Mouse (Mus musculus) CH12.LX (cell line): Measurements from ENCODE around the gene Itga7. TPM values are rescaled to one million over a fixed set of nuclear protein-coding genes. Genes with fewer than 3 reads are reported as not detected.

Experiments
- DNase-seq: peaks from one replicate; pipeline ENCODE4 v3.0.0-alpha.2; 2013; ENCODE audit errors: extremely low read depth
- H3K27ac ChIP-seq: 2 replicates; pipeline ENCODE4 v1.5.1; 2012; ENCODE audit warnings: low read depth, mild to moderate bottlenecking, control low read depth, moderate library complexity; ENCODE audit not compliant: insufficient read depth
- H3K27me3 ChIP-seq: replicated peaks from 2 replicates; pipeline ENCODE3; 2012; ENCODE audit warnings: inconsistent platforms
- H3K36me3 ChIP-seq, 2 experiments: replicated peaks in 1 of 2; 2 replicates each; pipeline versions ENCODE3 to v1.6.1; 2012; ENCODE audit warnings: inconsistent platforms in 1 of 2, low read length in 1 of 2, mild to moderate bottlenecking in 1 of 2, mixed read lengths in 1 of 2, moderate library complexity in 1 of 2; ENCODE audit not compliant: control insufficient read depth in 1 of 2, insufficient read depth in 1 of 2
- H3K4me1 ChIP-seq, 2 experiments: 2 replicates each; pipeline ENCODE4 v1.6.1; 2012; ENCODE audit warnings: inconsistent platforms in 1 of 2, moderate library complexity in 1 of 2; ENCODE audit not compliant: insufficient read depth in 2 of 2, control insufficient read depth in 1 of 2
- H3K4me2 ChIP-seq: 2 replicates; pipeline ENCODE4 v1.6.1; 2012; ENCODE audit warnings: low read depth, mild to moderate bottlenecking, control low read depth; ENCODE audit not compliant: poor library complexity, insufficient read depth, severe bottlenecking
- H3K4me3 ChIP-seq, 3 experiments: fragments of 150-350 bp in 1 of 3; sonication (generic) in 1 of 3; replicated peaks in 1 of 3; 2 replicates each; pipeline versions ENCODE3 to v1.5.1; 2011 to 2012; ENCODE audit warnings: low read depth in 2 of 3, low read length in 2 of 3, mild to moderate bottlenecking in 2 of 3, moderate library complexity in 2 of 3, control low read depth in 1 of 3, improper control_type of control experiment in 1 of 3, inconsistent platforms in 1 of 3, mixed read lengths in 1 of 3; ENCODE audit not compliant: poor library complexity in 1 of 3
- H3K79me2 ChIP-seq: replicated peaks from 2 replicates; pipeline ENCODE4 v1.6.1; 2012; ENCODE audit warnings: mild to moderate bottlenecking, moderate library complexity; ENCODE audit not compliant: control insufficient read depth, poor library complexity, insufficient read depth, severe bottlenecking; ENCODE audit errors: extremely low read depth
- H3K9ac ChIP-seq: 2 replicates; pipeline ENCODE4 v1.6.1; 2012; ENCODE audit warnings: low read depth, mild to moderate bottlenecking, control low read depth, moderate library complexity; ENCODE audit not compliant: insufficient read depth
- H3K9me3 ChIP-seq: replicated peaks from 2 replicates; pipeline ENCODE3; 2012; ENCODE audit warnings: low read length, inconsistent platforms, mixed read lengths
- BHLHE40 ChIP-seq: IDR thresholded peaks from 2 replicates; pipeline ENCODE4 v1.6.1; 2011; ENCODE audit warnings: mild to moderate bottlenecking, low read depth, low read length, improper control_type of control experiment
- CTCF ChIP-seq, 2 experiments: IDR thresholded peaks in 1 of 2; conservative IDR thresholded peaks in 1 of 2; 2 replicates each; pipeline ENCODE4 v1.5.1; 2011 to 2012; ENCODE audit warnings: low read depth in 2 of 2, low read length in 2 of 2, improper control_type of control experiment in 1 of 2, inconsistent platforms in 1 of 2, mild to moderate bottlenecking in 1 of 2, moderate library complexity in 1 of 2
- E2F4 ChIP-seq: IDR thresholded peaks from 2 replicates; pipeline ENCODE4 v1.6.1; 2011; ENCODE audit warnings: low read depth, low read length, improper control_type of control experiment; ENCODE audit not compliant: insufficient replicate concordance
- GABPA ChIP-seq: IDR thresholded peaks from 2 replicates; pipeline ENCODE4 v1.6.1; 2012; ENCODE audit warnings: low read depth, low read length, improper control_type of control experiment, inconsistent platforms; ENCODE audit not compliant: insufficient replicate concordance
- JUN ChIP-seq: IDR thresholded peaks from 2 replicates; pipeline ENCODE4 v1.6.1; 2011; ENCODE audit warnings: low read depth, mild to moderate bottlenecking, low read length, improper control_type of control experiment, moderate library complexity; ENCODE audit not compliant: insufficient read depth
- JUND ChIP-seq: conservative IDR thresholded peaks from 2 replicates; pipeline ENCODE4 v1.6.1; 2011; ENCODE audit warnings: low read depth, low read length, improper control_type of control experiment
- MEF2A ChIP-seq: IDR thresholded peaks from 2 replicates; pipeline ENCODE4 v1.6.1; 2014; ENCODE audit warnings: low read depth, mild to moderate bottlenecking, inconsistent platforms, low read length, improper control_type of control experiment, borderline replicate concordance
- MXI1 ChIP-seq: IDR thresholded peaks from 2 replicates; pipeline ENCODE4 v1.6.1; 2011; ENCODE audit warnings: mild to moderate bottlenecking, low read depth, low read length, improper control_type of control experiment
- NELFE ChIP-seq: IDR thresholded peaks from 2 replicates; pipeline ENCODE4 v1.6.1; 2011; ENCODE audit warnings: low read depth, low read length, improper control_type of control experiment
- PAX5 ChIP-seq: IDR thresholded peaks from 2 replicates; pipeline ENCODE4 v1.6.1; 2012; ENCODE audit warnings: low read length, inconsistent platforms, mixed read lengths
- POLR2A ChIP-seq: IDR thresholded peaks from 2 replicates; pipeline ENCODE4 v1.6.1; 2011; ENCODE audit warnings: low read depth, mild to moderate bottlenecking, improper control_type of control experiment, low read length
- RCOR1 ChIP-seq: conservative IDR thresholded peaks from 2 replicates; pipeline ENCODE4 v1.6.1; 2012; ENCODE audit warnings: low read depth, mild to moderate bottlenecking, inconsistent platforms, low read length, improper control_type of control experiment
- SIN3A ChIP-seq: IDR thresholded peaks from 2 replicates; pipeline ENCODE4 v1.6.1; 2012; ENCODE audit warnings: low read length, improper control_type of control experiment, inconsistent platforms
- TBP ChIP-seq: conservative IDR thresholded peaks from 2 replicates; pipeline ENCODE4 v1.6.1; 2011; ENCODE audit warnings: low read depth, low read length, improper control_type of control experiment
- TCF12 ChIP-seq: IDR thresholded peaks from 2 replicates; pipeline ENCODE4 v1.6.1; 2014; ENCODE audit warnings: low read depth, mild to moderate bottlenecking, inconsistent platforms, low read length, improper control_type of control experiment
- UBTF ChIP-seq: IDR thresholded peaks from 2 replicates; pipeline ENCODE4 v1.6.1; 2012; ENCODE audit warnings: low read depth, mild to moderate bottlenecking, inconsistent platforms, low read length, improper control_type of control experiment, moderate library complexity
- USF1 ChIP-seq: IDR thresholded peaks from 2 replicates; pipeline ENCODE4 v1.6.1; 2014; ENCODE audit warnings: low read depth, mild to moderate bottlenecking, inconsistent platforms, low read length, improper control_type of control experiment
- USF2 ChIP-seq: conservative IDR thresholded peaks from 2 replicates; pipeline ENCODE4 v1.6.1; 2011; ENCODE audit warnings: low read depth, low read length, improper control_type of control experiment
- ZKSCAN1 ChIP-seq: IDR thresholded peaks from 2 replicates; pipeline ENCODE4 v1.6.1; 2012; ENCODE audit warnings: low read depth, inconsistent platforms, low read length, improper control_type of control experiment, borderline replicate concordance
- ZNF384 ChIP-seq: IDR thresholded peaks from 2 replicates; pipeline ENCODE4 v1.6.1; 2012; ENCODE audit warnings: low read depth, low read length, improper control_type of control experiment, inconsistent platforms
- dilution Hi-C: fragments of 300-500 bp; cut with MboI; formaldehyde crosslinking; loops from 2 replicates; pipeline ENCODE4 v1.14.3; 2020; ENCODE audit warnings: low sequenced_read_pairs; ENCODE audit not compliant: extremely low pct_unique_long_range_greater_than_20kb, extremely low pct_ligation_motif_present
- in situ Hi-C: fragments of 300-500 bp; cut with MboI; formaldehyde crosslinking; loops from 3 replicates; pipeline ENCODE4 v1.14.3; 2019; ENCODE audit warnings: low sequenced_read_pairs, low pct_ligation_motif_present, low pct_unique_long_range_greater_than_20kb, mixed read lengths
- polyA plus RNA-seq: library from polyadenylated mRNA; unstranded; fragments of >175 nt; gene quantifications from 2 replicates; pipeline ENCODE4 v1.2.1, GENCODE M21; 2012; ENCODE audit warnings: low read depth; ENCODE audit not compliant: insufficient read length
- total RNA-seq, 2 experiments: library from RNA; depleted of rRNA; stranded (reverse); fragments of 300-350 nt in 1 of 2; fragments of >200 nt in 1 of 2; gene quantifications; 2 replicates each; pipeline ENCODE4 v1.2.3; 2012 to 2014

Gene Itga7
- total and polyA plus RNA-seq, 3 experiments, result 0.55 to 0.64 (median 0.63) TPM

- dilution Hi-C loops, result no loop called here
These were observed 17.0 kb upstream of the Itga7 start for GRCm38 (mm10) chr10:128916665-128917064.

GRCm38 (mm10) chr10:128917400-128917799, 16.2 kb upstream of the Itga7 start:
- no peak overlapping the region for H3K9ac ChIP-seq
- H3K27ac ChIP-seq, result no peak overlapping the region
- peaks cover 10 to 14% of the 10 kb centered on the region in 2 experiments for H3K4me1 ChIP-seq
- no peak for TF ChIP-seq NELFE
- no peak for TF ChIP-seq BHLHE40
- no peak for TF ChIP-seq JUND
- no peak for TF ChIP-seq SIN3A
- no peak for TF ChIP-seq POLR2A
- TF ChIP-seq PAX5, result no peak
- TF ChIP-seq TCF12, result no peak
- no peak for TF ChIP-seq RCOR1
- TF ChIP-seq GABPA, result no peak
- TF ChIP-seq ZNF384, result no peak
- TF ChIP-seq MEF2A, result no peak
- dilution Hi-C loops (no loop called here), in situ Hi-C loops (no loop called here)
- H3K27me3 ChIP-seq, result peaks cover 2% of the 10 kb centered on the region
- no peak overlapping the region for H3K4me3 ChIP-seq
- peaks cover 11 to 48% of the 10 kb centered on the region in 2 experiments for H3K36me3 ChIP-seq
- no peaks in the 10 kb centered on the region for H3K9me3 ChIP-seq
- no peak for DNase-seq
- H3K79me2 ChIP-seq, result no peaks in the 10 kb centered on the region
- H3K4me2 ChIP-seq, result no peak overlapping the region

More at GRCm38 (mm10) chr10:128916665-128917064, 17.0 kb upstream of the Itga7 start:
- Histone ChIP-seq H3K27ac (no peak overlapping the region), H3K79me2 (no peaks in the 10 kb centered on the region), H3K27me3 (peaks cover 2% of the 10 kb centered on the region), H3K9me3 (no peaks in the 10 kb centered on the region), H3K9ac (no peak overlapping the region), H3K36me3 (peaks cover 11 to 48% of the 10 kb centered on the region in 2 experiments), H3K4me3 (no peak overlapping the region), H3K4me2 (no peak overlapping the region), H3K4me1 (peaks cover 3 to 8% of the 10 kb centered on the region in 2 experiments; a peak in 2 of 4 replicates)
- in situ Hi-C loops, result no loop called here
- TF ChIP-seq POLR2A, result no peak
- TF ChIP-seq JUN, result no peak
- TF ChIP-seq USF1, result no peak
- TF ChIP-seq MEF2A, result no peak
- no peak for TF ChIP-seq BHLHE40
- no peak for TF ChIP-seq USF2
- TF ChIP-seq MXI1, result no peak
- no peak for TF ChIP-seq TBP
- no peak for TF ChIP-seq ZNF384
- no peak for TF ChIP-seq SIN3A
- no peak for TF ChIP-seq ZKSCAN1
- no peak for TF ChIP-seq UBTF
- TF ChIP-seq PAX5, result no peak
- TF ChIP-seq E2F4, result no peak
- TF ChIP-seq CTCF (conservative IDR thresholded peaks at IDR 0.05 in 1 of 2, IDR thresholded peaks at IDR 0.05 in 1 of 2; ENCODE audit: low read depth in 2 of 2, low read length in 2 of 2), result no peak
- no peak for DNase-seq
